Mouse (Mus musculus) erythroblast, embryonic 14.5 days (primary cell): ENCODE measurements around the gene Olfr1425.

Experiments used
- GATA1 ChIP-seq: IDR thresholded peaks from 2 replicates; pipeline ENCODE4 v1.6.1; 2012; ENCODE audit warnings: low read length, inconsistent platforms, mixed read lengths
- TAL1 ChIP-seq: IDR thresholded peaks from 3 replicates; pipeline ENCODE4 v1.6.1; 2012; ENCODE audit warnings: low read length, inconsistent platforms, mixed read lengths

DNA sequence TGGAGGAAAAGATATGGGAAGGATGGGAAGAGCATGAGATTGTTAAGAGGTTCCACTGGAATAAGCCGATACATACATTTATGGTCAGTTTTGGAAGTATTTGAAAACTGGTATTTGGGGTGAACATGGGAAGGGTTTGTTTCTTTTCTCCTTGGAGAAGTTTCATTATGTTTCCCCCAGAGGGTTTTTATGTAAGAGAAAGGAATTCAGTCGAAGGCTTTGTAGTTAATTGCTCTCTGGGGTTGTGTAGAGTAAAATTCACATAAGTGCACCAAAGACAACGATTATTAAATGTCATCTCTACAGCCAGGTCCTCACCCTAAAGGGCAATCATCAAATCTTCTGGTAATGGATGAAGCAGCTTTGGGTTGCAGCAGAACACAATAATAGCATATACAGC is 45.6 kb upstream of the Olfr1425 start, which contains the start of gene Olfr76:
- TF ChIP-seq GATA1 (no peak), TAL1 (no peak)
